Comparison of ENCODE assay signal across 21 mouse cellular contexts in genomic region chr11:94361166-94361870, GRCm38 (mm10). TPM values are rescaled to one million over a fixed set of nuclear protein-coding genes. Genes with fewer than 3 reads are reported as not detected.
DNase-seq lines count a peak whose midpoint lies in the region; ATAC-seq lines count a peak whose summit lies in the region.
"Had no signal": no experiment of that assay in that cellular context is flagged by ENCODE, and none has a peak within 500 bp of the region (broad histone marks: within the 10 kb centered on the region; RNA-seq: fewer than 3 reads in every experiment).

No protein-coding gene starts in this region.

- ATAC-seq in hindbrain, embryonic 12.5 days (ENCODE audit: low FRiP score), result no peak
- ATAC-seq: activated CD4-positive, CD25-positive, alpha-beta regulatory T cell, adult 4 months; forebrain, embryonic 16.5 days; intestine, embryonic 16.5 days; Patski had no signal

- H3K9ac ChIP-seq in hindbrain, embryonic 12.5 days, result no peak overlapping the region
- H3K9ac ChIP-seq: embryonic facial prominence, embryonic 13.5 days; forebrain, embryonic 12.5 days; hindbrain, embryonic 15.5 days had no signal

- no peak overlapping the region for H3K4me2 ChIP-seq in hindbrain, embryonic 12.5 days (replicated peaks)
- H3K4me2 ChIP-seq: embryonic facial prominence, embryonic 13.5 days; forebrain, embryonic 12.5 days; hindbrain, embryonic 15.5 days had no signal

- 94% methylated on average over 14 of the region's 14 CpGs for WGBS in hindbrain, embryonic 12.5 days

- H3K9me3 ChIP-seq in hindbrain, embryonic 12.5 days (replicated peaks), result no peaks in the 10 kb centered on the region
- H3K9me3 ChIP-seq: embryonic facial prominence, embryonic 13.5 days; forebrain, embryonic 12.5 days; heart, embryonic 10.5 days; hindbrain, embryonic 15.5 days had no signal

- intact Hi-C loops in left cerebral cortex, postnatal 25 days (cut with DNase I), result no loop called here

- H3K4me3 ChIP-seq in hindbrain, embryonic 12.5 days, result no peak overlapping the region
- H3K4me3 ChIP-seq: embryonic facial prominence, embryonic 13.5 days; forebrain, embryonic 12.5 days; heart, embryonic 10.5 days; hindbrain, embryonic 15.5 days had no signal

- no peak overlapping the region for H3K27ac ChIP-seq in hindbrain, embryonic 12.5 days
- H3K27ac ChIP-seq: embryonic facial prominence, embryonic 13.5 days; forebrain, embryonic 12.5 days; heart, embryonic 10.5 days; hindbrain, embryonic 15.5 days had no signal

- no peaks in the 10 kb centered on the region for H3K36me3 ChIP-seq in hindbrain, embryonic 12.5 days
- H3K36me3 ChIP-seq: embryonic facial prominence, embryonic 13.5 days; forebrain, embryonic 12.5 days; heart, embryonic 10.5 days; hindbrain, embryonic 15.5 days had no signal

- no peaks in the 10 kb centered on the region for H3K27me3 ChIP-seq in hindbrain, embryonic 12.5 days
- H3K27me3 ChIP-seq: forebrain, embryonic 12.5 days; hindbrain, embryonic 15.5 days; Patski had no signal

- H3K4me1 ChIP-seq in hindbrain, embryonic 12.5 days, result no peaks in the 10 kb centered on the region
- H3K4me1 ChIP-seq: forebrain, embryonic 12.5 days; hindbrain, embryonic 15.5 days had no signal

- peak; percentile 92 for DNase-seq in brain, adult 2 months (ENCODE audit: low read depth, low spot score)
- peak; percentile 89 for DNase-seq in cerebellum, adult 11-12 months
- peak; percentile 90 for DNase-seq in cerebellum, adult 9-10 months
- peak; percentile 80 to 81 for DNase-seq in cerebellum, postnatal 25 days
- DNase-seq in lung, postnatal 36 days, result no peak
- DNase-seq in left cerebral cortex, postnatal 25 days (ENCODE audit: low spot score in 2 of 2), result no peak
- DNase-seq: adrenal gland, adult 2 months; adrenal gland, postnatal 36 days; gastrocnemius, postnatal 10 days; heart, adult 18-20 months; heart, postnatal 10 days; kidney, adult 2 months had no signal

RNA-seq across cellular contexts. Expression of gene Abcc3, which starts 31.5 kb away (rescaled TPM):
- polyA plus RNA-seq in hindbrain, embryonic 12.5 days (2016; fragmentation: Nextera tagmentation; extraction: Ambion mirVana), result 0.81 and 1.2 TPM in 2 replicates
- total RNA-seq in left cerebral cortex, postnatal 25 days (2021), result 1 to 10 TPM; 2.0 to 2.9 TPM

RNA-seq across cellular contexts. Expression of gene Ankrd40, which starts 33.5 kb away (rescaled TPM):
- 27.3 and 28.7 TPM in 2 replicates for polyA plus RNA-seq in hindbrain, embryonic 12.5 days (2016; fragmentation: Nextera tagmentation; extraction: Ambion mirVana)
- total RNA-seq in left cerebral cortex, postnatal 25 days (2021), result 100 to 1,000 TPM; 138 to 144 TPM

RNA-seq across cellular contexts. Expression of gene Luc7l3, which starts 39.5 kb away (rescaled TPM):
- polyA plus RNA-seq in hindbrain, embryonic 12.5 days (2016; fragmentation: Nextera tagmentation; extraction: Ambion mirVana), result 153 and 167 TPM in 2 replicates
- total RNA-seq in left cerebral cortex, postnatal 25 days (2021), result 100 to 1,000 TPM; 108 to 120 TPM

Comparison
In these comparisons a context has a peak if more than half of its experiments do, and no peak if none do; other contexts are left out.
1. DNase-seq: peak in brain, adult 2 months (single experiment), cerebellum, adult 11-12 months (single experiment), cerebellum, adult 9-10 months (single experiment) and cerebellum, postnatal 25 days (2 of 2); none in lung, postnatal 36 days (single experiment) and left cerebral cortex, postnatal 25 days (0 of 2).